In genomic region chr2:30124472-30125274, GRCm38 (mm10) we compare ENCODE assay signal across 1 mouse cellular context.
TF ChIP-seq lines count a peak whose summit lies in the region.

Gene Zer1, minus strand, starts transcription at chr2:30124585.

TF ChIP-seq in CH12.LX, 34 proteins besides CTCF, POLR2A, EP300 and RAD21 (continued from another document):
- no peak for TF ChIP-seq ZC3H11A (IDR thresholded peaks at IDR 0.05; ENCODE audit: low read depth, low read length)
- peak; percentile 74 for TF ChIP-seq MAZ (IDR thresholded peaks at IDR 0.05; ENCODE audit: low read depth, low read length)
- no peak for TF ChIP-seq MAX (IDR thresholded peaks at IDR 0.05; ENCODE audit: low read length)
- TF ChIP-seq USF1 (IDR thresholded peaks at IDR 0.05; ENCODE audit: low read depth, low read length), result no peak
- TF ChIP-seq HCFC1 (IDR thresholded peaks at IDR 0.05; ENCODE audit: low read depth, low read length), result peak; percentile 88
- no peak for TF ChIP-seq UBTF (IDR thresholded peaks at IDR 0.05; ENCODE audit: low read depth, low read length)
- peak; percentile 37; the same call in 1 of the 2 replicates for TF ChIP-seq MYC (IDR thresholded peaks at IDR 0.05; ENCODE audit: low read depth, low read length)
- no peak for TF ChIP-seq MAFK (IDR thresholded peaks at IDR 0.05; ENCODE audit: insufficient replicate concordance, low read length)
- TF ChIP-seq MEF2A (IDR thresholded peaks at IDR 0.05; ENCODE audit: borderline replicate concordance, low read depth, low read length), result peak; percentile 61
- TF ChIP-seq IRF4 (IDR thresholded peaks at IDR 0.05; ENCODE audit: low read depth, low read length), result peak; percentile 46; the same call in 1 of the 2 replicates
- no peak for TF ChIP-seq USF2 (conservative IDR thresholded peaks at IDR 0.05; ENCODE audit: low read depth, low read length)
- peak; percentile 87 for TF ChIP-seq NELFE (IDR thresholded peaks at IDR 0.05; ENCODE audit: low read depth, low read length)
- TF ChIP-seq CHD2 (IDR thresholded peaks at IDR 0.05; ENCODE audit: low read length), result peak; percentile 71; the same call in 1 of the 2 replicates
- TF ChIP-seq TBP (conservative IDR thresholded peaks at IDR 0.05; ENCODE audit: low read depth, low read length), result no peak; the same call in 1 of the 2 replicates
- TF ChIP-seq PAX5 (IDR thresholded peaks at IDR 0.05; ENCODE audit: low read length), result no peak
- peak; percentile 47; the same call in 1 of the 2 replicates for TF ChIP-seq POLR2AphosphoS2 (IDR thresholded peaks at IDR 0.05; ENCODE audit: low read depth, low read length)
- TF ChIP-seq ZMIZ1 (IDR thresholded peaks at IDR 0.05; ENCODE audit: low read depth, low read length), result peak; percentile 77
- no peak for TF ChIP-seq SMC3 (IDR thresholded peaks at IDR 0.05; ENCODE audit: low read depth, low read length)
- peak; percentile 74 for TF ChIP-seq BHLHE40 (IDR thresholded peaks at IDR 0.05; ENCODE audit: low read depth, low read length)
- TF ChIP-seq GABPA (IDR thresholded peaks at IDR 0.05; ENCODE audit: insufficient replicate concordance, low read depth, low read length), result no peak; the same call in 1 of the 2 replicates
- peak; percentile 48 for TF ChIP-seq ETS1 (conservative IDR thresholded peaks at IDR 0.05; ENCODE audit: low read depth, low read length)
TF ChIP-seq in CH12.LX: peak in this region for 17.
